ENCODE assay signal across 25 mouse cellular contexts in genomic region chr5:120495703-120496226, GRCm38 (mm10). TPM values are rescaled to one million over a fixed set of nuclear protein-coding genes. Genes with fewer than 3 reads are reported as not detected.
DNase-seq lines count a peak whose midpoint lies in the region; ATAC-seq and TF ChIP-seq lines count a peak whose summit lies in the region.
"Had no signal": no experiment of that assay in that cellular context is flagged by ENCODE, and none has a peak within 500 bp of the region (broad histone marks: within the 10 kb centered on the region; RNA-seq: fewer than 3 reads in every experiment).

No protein-coding gene starts in this region.

- no peaks in the 10 kb centered on the region for H3K27me3 ChIP-seq in hindbrain, embryonic 10.5 days (ENCODE audit: insufficient read depth, poor library complexity, severe bottlenecking)
- no peaks in the 10 kb centered on the region for H3K27me3 ChIP-seq in hindbrain, embryonic 12.5 days
- H3K27me3 ChIP-seq in limb, embryonic 10.5 days (ENCODE audit: low read depth, poor library complexity, severe bottlenecking): no peaks in the 10 kb centered on the region
- H3K27me3 ChIP-seq: embryonic facial prominence, embryonic 12.5 days; forebrain, embryonic 12.5 days; heart, embryonic 12.5 days; hindbrain, embryonic 15.5 days; lung, embryonic 15.5 days; midbrain, embryonic 15.5 days; stomach, embryonic 15.5 days had no signal

- peaks cover 23% of the 10 kb centered on the region for H3K4me1 ChIP-seq in hindbrain, embryonic 10.5 days (replicated peaks)
- peaks cover 7% of the 10 kb centered on the region for H3K4me1 ChIP-seq in hindbrain, embryonic 12.5 days
- no peaks in the 10 kb centered on the region for H3K4me1 ChIP-seq in limb, embryonic 10.5 days
- H3K4me1 ChIP-seq: embryonic facial prominence, embryonic 12.5 days; forebrain, embryonic 12.5 days; lung, embryonic 15.5 days; stomach, embryonic 15.5 days had no signal

- H3K4me3 ChIP-seq in hindbrain, embryonic 10.5 days: no peak overlapping the region
- no peak overlapping the region for H3K4me3 ChIP-seq in hindbrain, embryonic 12.5 days
- no peak overlapping the region for H3K4me3 ChIP-seq in left cerebral cortex, adult 2 months
- H3K4me3 ChIP-seq in limb, embryonic 10.5 days: no peak overlapping the region
- H3K4me3 ChIP-seq: embryonic facial prominence, embryonic 12.5 days; forebrain, embryonic 12.5 days; heart, embryonic 12.5 days; hindbrain, embryonic 15.5 days; lung, embryonic 15.5 days; midbrain, embryonic 15.5 days; stomach, embryonic 15.5 days had no signal

- H3K9me3 ChIP-seq in hindbrain, embryonic 10.5 days: no peaks in the 10 kb centered on the region
- H3K9me3 ChIP-seq in hindbrain, embryonic 12.5 days (replicated peaks): no peaks in the 10 kb centered on the region
- no peaks in the 10 kb centered on the region for H3K9me3 ChIP-seq in limb, embryonic 10.5 days (replicated peaks)
- H3K9me3 ChIP-seq: embryonic facial prominence, embryonic 12.5 days; forebrain, embryonic 12.5 days; heart, embryonic 12.5 days; hindbrain, embryonic 15.5 days; lung, embryonic 15.5 days; midbrain, embryonic 15.5 days; stomach, embryonic 15.5 days had no signal

- no peak for DNase-seq in hindbrain, embryonic 10.5 days (ENCODE audit: low spot score)
- DNase-seq in left cerebral cortex, adult 2 months (ENCODE audit: extremely low spot score in 1 of 2, low spot score in 2 of 2): no peak
- no peak for DNase-seq in left cerebral cortex, postnatal 36 days (ENCODE audit: low spot score in 2 of 2)
- DNase-seq in A20 (ENCODE audit: low read depth, low spot score): peak; percentile 85
- DNase-seq in limb, embryonic 10.5 days (ENCODE audit: low spot score): no peak
- DNase-seq: kidney, adult 8-10 months; lung, postnatal 36 days; thymus, adult 18-20 months; thymus, postnatal 4 days had no signal

- no peak for TF ChIP-seq CTCF in left cerebral cortex, adult 2 months (IDR thresholded peaks at IDR 0.05)

- no peak for ATAC-seq in hindbrain, embryonic 12.5 days (ENCODE audit: low FRiP score)
- ATAC-seq in frontal cortex, adult (ENCODE audit: low TSS enrichment): no peak
- no peak for ATAC-seq in megakaryocyte-erythroid progenitor cell, adult 5-6 weeks (replicated peaks; ENCODE audit: low FRiP score, low TSS enrichment, poor library complexity, severe bottlenecking)
- ATAC-seq: midbrain, embryonic 15.5 days had no signal

- peak overlapping the region; percentile 35; the same call in 1 of the 2 replicates for H3K27ac ChIP-seq in hindbrain, embryonic 10.5 days
- no peak overlapping the region for H3K27ac ChIP-seq in hindbrain, embryonic 12.5 days
- peak overlapping the region; percentile 29 for H3K27ac ChIP-seq in left cerebral cortex, adult 2 months
- H3K27ac ChIP-seq in limb, embryonic 10.5 days: peak overlapping the region; percentile 2; the same call in 1 of the 2 replicates
- H3K27ac ChIP-seq: embryonic facial prominence, embryonic 12.5 days; forebrain, embryonic 12.5 days; hindbrain, embryonic 15.5 days; liver, embryonic 14.5 days; lung, embryonic 15.5 days; midbrain, embryonic 15.5 days; stomach, embryonic 15.5 days had no signal

- WGBS in hindbrain, embryonic 10.5 days: 91% methylated on average over 13 of the region's 13 CpGs
- 92% methylated on average over 13 of the region's 13 CpGs for WGBS in hindbrain, embryonic 12.5 days
- WGBS in limb, embryonic 10.5 days: 89% methylated on average over 13 of the region's 13 CpGs

- H3K9ac ChIP-seq in hindbrain, embryonic 12.5 days: no peak overlapping the region
- H3K9ac ChIP-seq: embryonic facial prominence, embryonic 12.5 days; forebrain, embryonic 12.5 days; heart, embryonic 12.5 days; hindbrain, embryonic 15.5 days; liver, embryonic 14.5 days; lung, embryonic 15.5 days; midbrain, embryonic 15.5 days; stomach, embryonic 15.5 days had no signal

- intact Hi-C loops in left cerebral cortex, adult 2 months (cut with DNase I): no loop called here
- intact Hi-C loops in left cerebral cortex, postnatal 36 days (cut with DNase I): no loop called here

- no peak overlapping the region for H3K4me2 ChIP-seq in hindbrain, embryonic 12.5 days (replicated peaks)
- H3K4me2 ChIP-seq: embryonic facial prominence, embryonic 12.5 days; forebrain, embryonic 12.5 days; heart, embryonic 12.5 days; hindbrain, embryonic 15.5 days; lung, embryonic 15.5 days; midbrain, embryonic 15.5 days; stomach, embryonic 15.5 days had no signal

- H3K36me3 ChIP-seq in hindbrain, embryonic 10.5 days: peaks cover 76% of the 10 kb centered on the region
- peaks cover 31% of the 10 kb centered on the region for H3K36me3 ChIP-seq in hindbrain, embryonic 12.5 days
- H3K36me3 ChIP-seq in limb, embryonic 10.5 days: peaks cover 65% of the 10 kb centered on the region
- H3K36me3 ChIP-seq: hindbrain, embryonic 15.5 days had no signal

RNA-seq across cellular contexts. Expression of gene Plbd2, which starts 7.7 kb away (rescaled TPM):
- 42.5 and 43.0 TPM in 2 replicates for polyA plus RNA-seq in hindbrain, embryonic 10.5 days (2016; fragmentation: Nextera tagmentation; extraction: Ambion mirVana)
- polyA plus RNA-seq in hindbrain, embryonic 12.5 days (2016; fragmentation: Nextera tagmentation; extraction: Ambion mirVana): 42.0 and 44.7 TPM in 2 replicates
- total RNA-seq in left cerebral cortex, adult 2 months (2021): 10 to 100 TPM; 60.6 to 61.7 TPM
- total RNA-seq in left cerebral cortex, postnatal 36 days (2021): 10 to 100 TPM; 57.2 to 66.1 TPM
- polyA plus RNA-seq in limb, embryonic 10.5 days (2016; fragmentation: Nextera tagmentation; extraction: Ambion mirVana): 41.3 and 43.1 TPM in 2 replicates
- total RNA-seq in megakaryocyte-erythroid progenitor cell, adult 5-6 weeks (2014; fragmentation: Nextera tagmentation): 13.6 and 20.8 TPM in 2 replicates
- total RNA-seq in megakaryocyte-erythroid progenitor cell, adult 5-6 weeks (2017): 6.3 and 8.7 TPM in 2 replicates

RNA-seq across cellular contexts. Expression of gene Slc8b1, which starts 15.2 kb away (rescaled TPM):
- 4.4 and 5.8 TPM in 2 replicates for polyA plus RNA-seq in hindbrain, embryonic 10.5 days (2016; fragmentation: Nextera tagmentation; extraction: Ambion mirVana)
- 3.5 and 4.0 TPM in 2 replicates for polyA plus RNA-seq in hindbrain, embryonic 12.5 days (2016; fragmentation: Nextera tagmentation; extraction: Ambion mirVana)
- 1 to 10 TPM; 4.5 to 7.5 TPM for total RNA-seq in left cerebral cortex, adult 2 months (2021)
- total RNA-seq in left cerebral cortex, postnatal 36 days (2021): 1 to 10 TPM; 4.2 to 8.2 TPM
- 3.7 and 4.4 TPM in 2 replicates for polyA plus RNA-seq in limb, embryonic 10.5 days (2016; fragmentation: Nextera tagmentation; extraction: Ambion mirVana)
- total RNA-seq in megakaryocyte-erythroid progenitor cell, adult 5-6 weeks (2014; fragmentation: Nextera tagmentation): 0.35 and 1.6 TPM in 2 replicates
- total RNA-seq in megakaryocyte-erythroid progenitor cell, adult 5-6 weeks (2017): 0.09 and 1.7 TPM in 2 replicates

RNA-seq across cellular contexts. Expression of gene Sds, which starts 19.4 kb away (rescaled TPM):
- polyA plus RNA-seq in hindbrain, embryonic 10.5 days (2016; fragmentation: Nextera tagmentation; extraction: Ambion mirVana): not detected in 2 replicates
- polyA plus RNA-seq in hindbrain, embryonic 12.5 days (2016; fragmentation: Nextera tagmentation; extraction: Ambion mirVana): not detected in 2 replicates
- under 1 TPM in 1 of 2 experiments, not detected in 1; 0.61 TPM for total RNA-seq in left cerebral cortex, adult 2 months (2021)
- not detected for total RNA-seq in left cerebral cortex, postnatal 36 days (2021)
- polyA plus RNA-seq in limb, embryonic 10.5 days (2016; fragmentation: Nextera tagmentation; extraction: Ambion mirVana): not detected in 2 replicates
- not detected in 2 replicates for total RNA-seq in megakaryocyte-erythroid progenitor cell, adult 5-6 weeks (2014; fragmentation: Nextera tagmentation)
- total RNA-seq in megakaryocyte-erythroid progenitor cell, adult 5-6 weeks (2017): not detected in 2 replicates
- total RNA-seq: heart, postnatal 10 days; left cerebral cortex, postnatal 14 days had no signal
- polyA plus RNA-seq: embryonic facial prominence, embryonic 12.5 days; forebrain, embryonic 12.5 days; gonadal fat pad, adult 2 months; heart, embryonic 12.5 days; hindbrain, embryonic 15.5 days; intestine, embryonic 14.5 days; large intestine, adult 2 months; lung, embryonic 15.5 days; midbrain, embryonic 15.5 days had no signal

RNA-seq across cellular contexts. Expression of gene Sdsl, which starts 23.2 kb away (rescaled TPM):
- 6.2 and 7.9 TPM in 2 replicates for polyA plus RNA-seq in hindbrain, embryonic 10.5 days (2016; fragmentation: Nextera tagmentation; extraction: Ambion mirVana)
- 5.4 and 7.5 TPM in 2 replicates for polyA plus RNA-seq in hindbrain, embryonic 12.5 days (2016; fragmentation: Nextera tagmentation; extraction: Ambion mirVana)
- total RNA-seq in left cerebral cortex, adult 2 months (2021): 1 to 10 TPM; 5.3 to 7.4 TPM
- 1 to 10 TPM; 5.5 to 5.7 TPM for total RNA-seq in left cerebral cortex, postnatal 36 days (2021)
- 5.2 and 5.6 TPM in 2 replicates for polyA plus RNA-seq in limb, embryonic 10.5 days (2016; fragmentation: Nextera tagmentation; extraction: Ambion mirVana)
- 59.5 and 72.1 TPM in 2 replicates for total RNA-seq in megakaryocyte-erythroid progenitor cell, adult 5-6 weeks (2014; fragmentation: Nextera tagmentation)
- 58.5 and 67.3 TPM in 2 replicates for total RNA-seq in megakaryocyte-erythroid progenitor cell, adult 5-6 weeks (2017)
